Mouse (Mus musculus) ES-E14 (cell line): ENCODE results near the gene Abcg2.
"Not testable (repeated sequence)": the region's sequence is repeated elsewhere in the genome, so short reads cannot be mapped to it uniquely, and the experiment has no call there.

Experiments
- CHD2 ChIP-seq: IDR thresholded peaks from 2 replicates; pipeline ENCODE4 v1.6.1; 2014; ENCODE audit warnings: mild to moderate bottlenecking, low read depth, low read length, inconsistent platforms
- HCFC1 ChIP-seq: IDR thresholded peaks from 2 replicates; pipeline ENCODE4 v1.6.1; 2012; ENCODE audit warnings: low read length, inconsistent platforms, borderline replicate concordance; ENCODE audit not compliant: insufficient read depth
- MAFK ChIP-seq: IDR thresholded peaks from 2 replicates; pipeline ENCODE4 v1.6.1; 2014; ENCODE audit warnings: mild to moderate bottlenecking, low read depth, low read length, inconsistent platforms; ENCODE audit not compliant: insufficient read depth
- ZC3H11A ChIP-seq: IDR thresholded peaks from 2 replicates; pipeline ENCODE4 v1.6.1; 2012; ENCODE audit warnings: low read depth, mild to moderate bottlenecking, inconsistent platforms, low read length, borderline replicate concordance
- ZNF384 ChIP-seq: IDR thresholded peaks from 2 replicates; pipeline ENCODE4 v1.6.1; 2012; ENCODE audit warnings: low read depth, low read length, inconsistent platforms

DNA sequence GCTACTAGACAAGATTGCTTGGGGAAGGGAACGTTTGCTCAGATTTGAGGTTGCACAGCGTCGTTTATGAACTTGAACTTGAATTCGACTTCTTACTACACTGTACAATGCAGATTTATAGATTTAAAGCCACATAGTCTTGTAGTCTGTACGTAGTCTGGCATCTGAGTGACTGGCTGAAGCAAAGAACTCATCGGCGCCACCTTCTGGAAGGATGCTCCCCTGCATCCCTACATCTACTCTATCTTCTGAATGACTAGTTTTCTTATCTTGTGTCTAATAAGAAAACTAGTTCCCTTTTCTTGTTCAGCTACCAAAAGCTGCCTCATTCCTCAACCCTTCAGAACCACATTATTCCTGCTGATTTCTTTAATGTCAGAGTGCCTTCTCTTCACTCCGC is 41.5 kb upstream of the Abcg2 start:
- TF ChIP-seq CHD2, HCFC1, MAFK, ZNF384, ZC3H11A: not testable (repeated sequence)
